Mouse (Mus musculus): Measurements from ENCODE around the gene Kif21b.

Gene Kif21b

DNA sequence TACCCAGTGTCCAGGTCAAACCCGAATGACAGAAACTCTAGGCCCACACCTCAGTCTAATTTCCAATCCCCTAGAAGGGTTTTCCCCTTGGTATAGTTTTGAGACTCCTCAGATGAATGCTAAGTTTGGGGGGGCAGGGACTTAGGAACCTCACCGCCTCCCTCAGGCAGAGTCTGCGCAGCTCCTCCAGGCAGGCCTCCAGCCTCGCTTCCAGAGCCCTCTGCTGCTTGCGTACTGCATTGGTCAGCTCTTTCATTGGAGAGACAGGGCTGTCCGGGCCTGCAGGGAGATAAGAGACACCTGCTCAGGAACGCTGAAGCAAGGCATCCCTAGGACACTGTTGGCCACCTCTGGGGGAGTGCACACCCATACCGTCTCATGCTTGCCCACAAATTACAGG, 95.4 kb downstream of the Kif21b start:
- DNase-seq (ENCODE audit: inconsistent age in 2 of 2, low spot score in 1 of 2), result no peak
